Mouse (Mus musculus): ENCODE measurements around the gene Slc35f1.

- TF ChIP-seq BHLHE40 (IDR thresholded peaks at IDR 0.05; ENCODE audit: borderline replicate concordance, low read depth, low read length) (no peak), RCOR1 (IDR thresholded peaks at IDR 0.05; ENCODE audit: low read depth, low read length) (no peak), EP300 (IDR thresholded peaks at IDR 0.05; ENCODE audit: low read depth in 1 of 2, low read length in 2 of 2) (no peak), MAX (IDR thresholded peaks at IDR 0.05; ENCODE audit: low read length) (no peak), KAT2A (conservative IDR thresholded peaks at IDR 0.05; ENCODE audit: low read depth, low read length) (no peak), E2F4 (IDR thresholded peaks at IDR 0.05; ENCODE audit: borderline replicate concordance, low read depth, low read length) (no peak), CTCF (IDR thresholded peaks at IDR 0.05 in 2 of 3, conservative IDR thresholded peaks at IDR 0.05 in 1 of 3; ENCODE audit: control insufficient read depth in 1 of 3, insufficient read depth in 1 of 3, low read depth in 2 of 3, low read length in 3 of 3, poor library complexity in 1 of 3, severe bottlenecking in 1 of 3) (peak; percentile 83 to 91 (median 90)), ELF1 (IDR thresholded peaks at IDR 0.05; ENCODE audit: low read depth, low read length) (no peak), NRF1 (IDR thresholded peaks at IDR 0.05; ENCODE audit: insufficient read depth, low read depth, low read length, poor library complexity, severe bottlenecking) (no peak), POLR2A (IDR thresholded peaks at IDR 0.05; ENCODE audit: control insufficient read depth in 1 of 2, insufficient read depth in 1 of 2, low read depth in 1 of 2, low read length in 2 of 2, poor library complexity in 1 of 2) (no peak), GATA1 (IDR thresholded peaks at IDR 0.05; ENCODE audit: low read depth, low read length) (peak; percentile 74)
These were observed 424.7 kb downstream of the Slc35f1 start for GRCm38 (mm10) chr10:53115028-53115427.

Data from MEL (cell line).